Mouse (Mus musculus) E14TG2a.4 (cell line): ENCODE data around the gene Gm12216.

ENCODE experiments used
- H3K27me3 ChIP-seq: 2 replicates; pipeline ENCODE4 v1.6.1; 2014; ENCODE audit warnings: low read length, control low read depth; ENCODE audit not compliant: insufficient read depth
- H3K36me3 ChIP-seq: 2 replicates; pipeline ENCODE4 v1.6.1; 2014; ENCODE audit warnings: low read length, control low read depth; ENCODE audit not compliant: insufficient read depth
- H3K4me1 ChIP-seq: replicated peaks from 2 replicates; pipeline ENCODE4 v1.6.1; 2014; ENCODE audit warnings: low read depth, low read length, control low read depth
- H3K4me3 ChIP-seq: replicated peaks from 2 replicates; pipeline ENCODE4 v1.5.1; 2014; ENCODE audit warnings: mild to moderate bottlenecking, low read length
- H3K9me3 ChIP-seq: 2 replicates; pipeline ENCODE4 v1.6.1; 2014; ENCODE audit warnings: low read length, control low read depth
- CTCF ChIP-seq: conservative IDR thresholded peaks from 2 replicates; pipeline ENCODE4 v1.5.1; 2014; ENCODE audit warnings: low read length
- NANOG ChIP-seq: IDR thresholded peaks from 2 replicates; pipeline ENCODE4 v1.6.1; 2014; ENCODE audit warnings: borderline replicate concordance, low read length, mixed read lengths
- POU5F1 ChIP-seq: IDR thresholded peaks from 2 replicates; pipeline ENCODE4 v1.6.1; 2014; ENCODE audit warnings: low read length, borderline replicate concordance

Gm12216 gene

DNA sequence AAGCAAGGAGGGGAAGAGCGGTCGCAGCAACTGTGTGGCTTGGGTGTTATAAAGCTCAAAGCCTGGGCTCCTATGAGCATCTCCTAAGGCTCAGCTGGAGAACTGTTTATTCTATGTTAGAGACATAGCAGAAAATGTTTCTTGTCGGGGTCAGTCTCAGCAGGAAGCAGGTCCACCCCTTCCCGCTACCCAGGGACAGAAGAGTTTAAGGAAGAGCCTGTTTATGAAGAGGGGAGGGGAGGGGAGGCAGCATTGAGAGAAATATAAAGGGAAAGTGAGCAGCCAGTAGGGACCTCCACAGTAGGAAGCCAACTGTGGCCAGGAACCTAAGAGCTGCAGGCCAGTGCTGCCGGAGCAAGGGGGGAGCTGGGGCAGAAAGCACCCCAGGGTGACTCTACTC is 49.7 kb downstream of the Gm12216 start:
- no peak overlapping the region for H3K4me3 ChIP-seq
- no peaks in the 10 kb centered on the region for H3K27me3 ChIP-seq
- peaks cover 43% of the 10 kb centered on the region for H3K4me1 ChIP-seq
- no peaks in the 10 kb centered on the region for H3K36me3 ChIP-seq
- TF ChIP-seq NANOG (no peak), POU5F1 (no peak), CTCF (no peak)
- H3K9me3 ChIP-seq, result no peaks in the 10 kb centered on the region

- H3K27me3 ChIP-seq, result peaks cover 7% of the 10 kb centered on the region; the same call in 1 of the 2 replicates
- no peaks in the 10 kb centered on the region for H3K9me3 ChIP-seq
- H3K4me1 ChIP-seq, result peaks cover 79% of the 10 kb centered on the region
- no peak for TF ChIP-seq POU5F1
- TF ChIP-seq NANOG, result no peak
- TF ChIP-seq CTCF, result no peak
- H3K4me3 ChIP-seq, result peak overlapping the region; percentile 45
- H3K36me3 ChIP-seq, result no peaks in the 10 kb centered on the region
Observed at GRCm38 (mm10) chr11:53805786-53806185, 53.3 kb downstream of the Gm12216 start.

- TF ChIP-seq POU5F1 (no peak), CTCF (no peak), NANOG (no peak)
- Histone ChIP-seq H3K4me1 (peaks cover 81% of the 10 kb centered on the region), H3K36me3 (no peaks in the 10 kb centered on the region), H3K27me3 (peaks cover 7% of the 10 kb centered on the region; the same call in 1 of the 2 replicates), H3K4me3 (peak overlapping the region; percentile 5; the same call in 1 of the 2 replicates), H3K9me3 (no peaks in the 10 kb centered on the region)
Observed at GRCm38 (mm10) chr11:53804569-53805344, 54.3 kb downstream of the Gm12216 start.

GRCm38 (mm10) chr11:53803494-53803893 is 55.6 kb downstream of the Gm12216 start:
- Histone ChIP-seq H3K27me3 (peaks cover 7% of the 10 kb centered on the region; the same call in 1 of the 2 replicates), H3K4me3 (peak overlapping the region; percentile 35), H3K9me3 (no peaks in the 10 kb centered on the region), H3K4me1 (peaks cover 80% of the 10 kb centered on the region), H3K36me3 (no peaks in the 10 kb centered on the region)
- no peak for TF ChIP-seq CTCF
- no peak for TF ChIP-seq NANOG
- TF ChIP-seq POU5F1, result no peak

DNA sequence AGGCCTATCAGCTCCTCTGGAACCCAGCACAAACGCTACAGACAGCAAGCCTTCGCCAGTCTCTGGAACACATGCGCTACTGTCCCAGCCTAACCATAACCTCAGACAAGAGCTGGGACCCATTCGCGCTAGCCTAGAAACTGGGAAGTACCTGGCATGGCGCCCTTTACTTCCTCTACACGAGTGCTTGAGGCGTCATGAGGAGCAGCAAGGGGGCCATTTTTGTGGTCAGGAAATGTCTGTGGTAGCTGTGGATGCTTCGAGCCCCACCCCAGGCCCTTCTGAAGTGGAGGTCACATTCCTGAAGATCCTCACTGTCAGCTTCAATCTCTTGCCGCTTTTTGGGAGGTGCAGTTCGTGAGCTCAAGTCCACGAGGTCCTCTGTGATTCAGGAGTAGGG is 56.0 kb downstream of the Gm12216 start:
- TF ChIP-seq NANOG (no peak), CTCF (no peak), POU5F1 (no peak)
- peak overlapping the region; percentile 35 for H3K4me3 ChIP-seq
- no peaks in the 10 kb centered on the region for H3K9me3 ChIP-seq
- peaks cover 7% of the 10 kb centered on the region; the same call in 1 of the 2 replicates for H3K27me3 ChIP-seq
- H3K36me3 ChIP-seq, result no peaks in the 10 kb centered on the region
- H3K4me1 ChIP-seq, result peaks cover 84% of the 10 kb centered on the region

DNA sequence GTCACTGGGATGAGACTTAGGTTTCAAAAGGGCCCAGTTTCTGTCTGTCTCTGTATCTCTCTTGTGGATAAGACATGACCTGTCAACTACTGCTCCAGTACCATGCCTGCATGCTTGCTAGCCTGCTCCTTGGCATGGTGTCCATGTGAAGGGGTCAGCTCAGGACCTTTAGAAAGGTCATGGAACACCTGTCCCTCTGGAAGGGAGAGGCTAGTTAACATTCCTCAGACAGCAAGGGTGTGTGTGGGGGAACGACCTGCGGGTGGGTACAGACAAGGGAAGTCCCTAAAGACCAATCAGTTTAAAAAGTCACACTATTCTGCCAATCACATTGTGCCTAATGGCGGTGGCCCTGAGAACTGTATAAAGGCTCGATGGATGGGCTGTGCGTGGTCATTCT is 58.1 kb downstream of the Gm12216 start:
- H3K4me3 ChIP-seq, result 0 out of 2 replicates have a peak overlapping the region, but pooled peaks have one; percentile 24
- peaks cover 98% of the 10 kb centered on the region for H3K4me1 ChIP-seq
- peaks cover 7% of the 10 kb centered on the region; the same call in 1 of the 2 replicates for H3K27me3 ChIP-seq
- TF ChIP-seq CTCF, result no peak
- no peak for TF ChIP-seq POU5F1
- no peak for TF ChIP-seq NANOG
- H3K36me3 ChIP-seq, result no peaks in the 10 kb centered on the region
- H3K9me3 ChIP-seq, result no peaks in the 10 kb centered on the region

DNA sequence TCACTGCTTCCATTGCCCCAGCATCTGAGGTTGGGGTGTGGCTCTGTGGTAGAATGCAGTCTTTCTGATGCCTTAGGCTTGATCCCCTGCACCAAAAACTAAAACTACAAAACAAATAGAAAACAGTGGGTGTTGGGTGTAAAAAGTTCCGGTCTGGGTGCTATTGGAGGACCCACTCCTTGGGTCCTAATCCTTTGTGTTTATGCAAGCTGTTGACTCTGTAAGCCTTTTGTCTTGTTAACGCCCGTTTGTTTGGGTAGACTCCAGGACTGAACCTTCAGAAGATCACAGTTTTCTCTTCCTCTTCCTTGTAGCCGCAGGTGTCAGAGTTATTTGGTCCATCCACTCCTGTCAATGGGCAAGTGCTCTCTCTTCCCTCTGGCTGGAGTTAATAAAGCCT is 59.0 kb downstream of the Gm12216 start:
- H3K4me1 ChIP-seq, result peaks cover 98% of the 10 kb centered on the region
- peak overlapping the region; percentile 21 for H3K4me3 ChIP-seq
- TF ChIP-seq NANOG, result peak; percentile 40; the same call in 1 of the 2 replicates
- no peak for TF ChIP-seq CTCF
- no peaks in the 10 kb centered on the region for H3K9me3 ChIP-seq
- H3K36me3 ChIP-seq, result no peaks in the 10 kb centered on the region
- peaks cover 7% of the 10 kb centered on the region; the same call in 1 of the 2 replicates for H3K27me3 ChIP-seq

DNA sequence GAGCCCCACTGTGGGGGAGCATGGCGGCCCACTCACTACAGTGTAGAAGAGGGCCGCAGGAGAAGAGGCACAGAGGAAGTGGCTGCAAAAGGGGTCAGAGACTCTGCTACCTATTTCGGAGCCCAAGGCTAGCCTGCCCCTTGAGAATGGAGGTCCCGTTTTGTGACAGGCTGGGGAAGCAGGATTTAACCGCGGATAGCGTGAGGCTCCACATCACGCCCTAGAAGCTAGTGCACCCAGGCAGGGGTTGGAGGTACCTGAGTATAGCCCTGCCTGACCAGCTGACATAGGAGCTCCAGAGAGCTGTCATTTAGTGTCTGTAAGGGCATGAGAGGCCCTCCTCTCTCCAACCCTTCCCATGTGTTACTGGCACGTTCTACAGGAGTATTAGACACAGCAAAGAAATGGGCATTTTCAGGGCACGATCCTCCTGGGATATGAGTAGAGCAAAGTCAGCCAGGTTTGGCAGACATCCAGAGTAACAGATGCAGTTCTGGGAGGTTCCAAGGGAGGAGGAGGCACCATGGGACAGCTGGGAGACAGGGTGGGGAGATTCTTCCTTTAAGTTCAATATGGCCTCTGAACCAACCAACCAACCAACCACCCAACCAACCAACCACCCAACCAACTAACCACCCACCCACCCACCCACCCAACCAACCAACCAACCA is 60.9 kb downstream of the Gm12216 start:
- Histone ChIP-seq H3K9me3 (no peaks in the 10 kb centered on the region), H3K4me1 (peaks cover 98% of the 10 kb centered on the region), H3K36me3 (no peaks in the 10 kb centered on the region), H3K27me3 (peaks cover 7% of the 10 kb centered on the region; the same call in 1 of the 2 replicates), H3K4me3 (no peak overlapping the region)
- TF ChIP-seq NANOG (no peak), POU5F1 (no peak), CTCF (no peak)
